Mouse (Mus musculus): ENCODE data around the gene Mtfp1.

The Mtfp1 gene

DNA sequence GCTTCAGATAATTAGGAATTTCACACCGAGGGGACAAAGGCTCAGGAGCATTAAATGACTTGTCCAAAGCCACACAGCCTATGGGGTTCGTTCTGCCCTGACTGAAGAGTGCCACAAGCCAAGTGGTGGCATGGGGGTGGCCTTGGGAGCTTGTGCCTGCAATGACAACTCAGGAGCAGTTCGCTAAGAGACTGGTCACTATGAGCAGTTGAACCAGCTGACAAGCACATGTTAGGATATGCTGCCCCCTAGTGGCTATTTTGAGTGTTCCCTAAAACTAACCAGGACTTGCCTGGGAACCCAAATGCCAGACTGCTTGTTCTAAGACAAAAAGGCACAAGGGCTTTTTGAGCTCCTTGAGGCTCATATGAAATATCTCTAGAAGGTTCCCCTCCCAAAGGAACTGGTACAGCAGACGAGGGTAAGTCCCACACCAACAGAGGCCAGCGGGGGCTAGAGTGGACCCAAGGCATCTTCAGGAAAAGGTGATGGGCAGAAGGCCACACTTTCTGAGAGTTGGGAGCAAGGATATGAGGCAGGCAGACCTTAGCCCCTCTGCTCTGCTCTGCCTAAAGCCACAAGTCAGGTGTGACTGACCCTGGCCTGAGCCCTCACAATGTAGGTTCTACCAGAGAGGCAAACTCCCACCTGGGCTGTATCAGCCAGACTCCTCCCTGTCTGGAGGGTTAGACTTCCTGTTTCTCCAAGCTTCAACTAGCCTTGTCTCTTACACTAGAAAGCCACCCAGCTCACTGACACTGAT, 11.7 kb downstream of the Mtfp1 start:
- DNase-seq (ENCODE audit: low read depth, low spot score): peak; percentile 86

- peak; percentile 80 for DNase-seq (ENCODE audit: low read depth, low spot score)
These were observed 15.0 kb downstream of the Mtfp1 start for GRCm38 (mm10) chr11:4080219-4080618.

DNA sequence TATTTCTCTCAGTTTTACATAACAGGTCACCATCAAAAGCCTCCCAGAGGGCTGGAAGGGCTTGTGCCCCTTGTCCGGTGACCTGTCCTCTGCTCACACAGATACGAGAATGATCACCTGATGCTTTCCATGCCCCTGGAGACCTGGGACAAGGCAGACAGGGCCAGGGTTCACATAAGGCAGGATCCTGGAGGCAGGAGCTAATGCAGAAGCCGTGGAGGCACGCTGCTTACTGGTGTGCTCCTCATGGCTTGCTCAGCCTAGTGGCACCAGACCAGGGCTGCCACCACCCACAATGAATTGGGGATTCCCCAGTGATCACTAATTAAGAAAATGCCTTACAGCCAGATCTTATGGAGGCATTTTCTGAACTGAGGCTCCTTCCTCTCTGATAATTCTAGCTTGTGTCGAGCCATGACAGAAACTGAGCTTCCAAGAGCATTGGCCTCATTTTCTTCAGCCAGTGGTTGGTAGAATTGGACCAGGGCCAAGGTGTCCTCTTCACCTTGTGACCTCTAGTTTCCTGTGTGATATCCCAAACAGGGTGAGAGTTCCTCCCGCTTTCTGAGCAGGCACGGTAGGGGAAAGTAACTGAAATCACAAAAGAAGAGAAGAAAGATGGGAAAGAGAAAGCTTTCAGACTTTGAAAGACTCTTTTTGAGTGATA, 16.8 kb downstream of the Mtfp1 start:
- no peak for DNase-seq (ENCODE audit: low read depth, low spot score)

- peak; percentile 53 for DNase-seq (ENCODE audit: low read depth, low spot score)
These were observed 18.6 kb downstream of the Mtfp1 start for GRCm38 (mm10) chr11:4076633-4077032.

- DNase-seq (ENCODE audit: low read depth, low spot score): no peak
These were observed 25.6 kb downstream of the Mtfp1 start for GRCm38 (mm10) chr11:4069664-4070063.

- no peak for DNase-seq (ENCODE audit: low read depth, low spot score)
These were observed 30.6 kb downstream of the Mtfp1 start, which contains the start of gene Sec14l3 for GRCm38 (mm10) chr11:4064627-4065122. TSS of gene Sec14l3 (plus strand) at chr11:4064841.

- DNase-seq (ENCODE audit: low read depth, low spot score): no peak
These were observed 32.3 kb downstream of the Mtfp1 start for GRCm38 (mm10) chr11:4062981-4063380.

- no peak for DNase-seq (ENCODE audit: low read depth, low spot score)
These were observed 32.7 kb downstream of the Mtfp1 start for GRCm38 (mm10) chr11:4062523-4062922.

DNA sequence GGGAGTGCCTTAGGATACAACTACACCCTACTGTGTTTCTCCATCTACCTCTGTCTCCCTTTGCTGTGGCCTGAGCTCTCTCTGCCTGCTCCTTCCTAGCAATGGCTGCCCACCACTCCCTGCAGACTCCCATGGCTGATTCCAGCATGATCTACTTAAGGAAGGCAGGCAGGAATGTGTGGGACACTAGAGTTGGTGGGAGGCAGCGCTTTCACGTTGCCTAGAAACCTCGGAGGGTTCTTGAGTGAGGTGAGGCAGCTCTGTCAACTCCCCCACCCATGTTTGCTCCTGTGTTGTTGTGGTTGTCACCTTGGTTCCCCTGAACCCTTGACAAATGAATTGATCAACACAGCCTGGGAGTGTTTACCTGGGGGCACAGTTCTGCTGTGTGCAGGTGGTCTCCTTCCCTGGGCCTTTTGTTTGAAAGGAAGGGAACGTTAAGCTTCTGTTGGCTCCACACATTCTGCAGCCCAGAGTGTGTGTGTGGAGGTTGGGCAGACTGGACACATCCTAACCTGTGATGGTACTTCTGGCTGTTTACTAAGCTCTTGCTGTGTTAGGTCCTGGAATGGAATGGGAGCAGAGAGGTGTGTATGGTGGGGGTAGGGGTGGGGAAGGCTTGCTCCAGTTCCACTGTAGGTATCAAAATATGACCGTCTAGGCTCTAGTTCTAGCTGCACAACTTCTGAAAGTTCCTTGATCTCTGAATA, 34.2 kb downstream of the Mtfp1 start:
- DNase-seq (ENCODE audit: low read depth, low spot score): no peak

GRCm38 (mm10) chr11:4053586-4053985, 41.7 kb downstream of the Mtfp1 start:
- DNase-seq (ENCODE audit: low read depth, low spot score): peak; percentile 85

DNA sequence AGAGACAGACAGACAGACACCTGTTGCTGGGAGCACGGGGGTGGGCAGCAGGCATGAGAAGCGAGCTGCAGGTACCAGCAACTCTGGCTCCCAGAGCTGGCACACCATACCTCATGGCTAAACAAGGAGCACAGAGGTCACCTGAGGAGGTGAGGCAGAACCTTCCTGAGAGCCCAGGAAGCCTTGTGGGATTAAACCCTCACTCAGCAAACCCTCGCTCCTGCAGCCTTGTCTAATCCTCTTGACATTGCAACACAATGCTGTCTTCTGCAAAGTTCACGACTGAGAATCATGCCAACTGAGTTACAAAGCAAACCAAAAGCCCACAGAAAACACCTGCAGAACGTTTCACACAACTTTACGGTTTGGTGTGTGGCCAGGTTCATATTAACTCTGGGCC, 46.8 kb downstream of the Mtfp1 start:
- DNase-seq (ENCODE audit: low read depth, low spot score): no peak

DNA sequence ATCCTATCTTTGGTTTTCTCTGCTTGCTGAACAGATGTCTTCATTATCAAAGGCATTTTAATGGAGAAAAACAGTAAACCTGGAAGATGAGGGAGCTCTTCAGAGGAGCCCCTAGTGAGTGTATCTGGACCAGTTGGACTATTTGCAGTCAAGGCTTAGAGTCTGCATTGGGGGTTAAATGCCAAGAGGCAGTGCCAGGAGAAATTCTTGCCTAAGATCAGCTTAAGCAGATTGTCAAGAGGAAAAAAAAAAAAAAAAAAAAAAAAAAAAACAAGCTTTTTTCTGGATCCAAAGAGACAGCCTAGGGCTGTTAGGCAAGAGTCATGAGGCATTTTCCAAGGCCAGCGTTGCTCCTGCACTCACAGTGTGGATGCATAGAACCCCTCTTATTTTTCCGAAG, 47.5 kb downstream of the Mtfp1 start:
- DNase-seq (ENCODE audit: low read depth, low spot score): no peak

DNA sequence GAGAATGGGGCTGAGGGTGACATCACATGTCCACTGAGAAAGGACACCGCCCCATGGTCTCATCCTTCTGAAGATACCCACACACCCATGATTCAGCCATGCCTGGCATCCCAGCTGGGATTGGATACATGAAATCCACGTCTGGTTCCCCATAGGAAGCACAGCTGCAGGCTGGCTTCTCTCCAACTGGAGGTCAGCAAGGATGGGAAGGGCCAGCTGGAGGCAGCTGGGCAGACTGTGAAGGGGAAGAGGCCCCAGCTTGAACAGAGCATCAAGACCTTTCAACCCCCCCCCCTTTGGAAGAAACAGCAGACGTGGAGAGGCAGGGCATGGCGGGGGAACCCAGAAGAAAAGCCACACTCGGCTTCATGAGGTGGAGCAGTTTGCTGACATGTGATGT, 48.7 kb downstream of the Mtfp1 start:
- no peak for DNase-seq (ENCODE audit: low read depth, low spot score)

GRCm38 (mm10) chr11:4043081-4043480, 52.2 kb downstream of the Mtfp1 start:
- DNase-seq (ENCODE audit: low read depth, low spot score): no peak
